In the genomic region with DNA sequence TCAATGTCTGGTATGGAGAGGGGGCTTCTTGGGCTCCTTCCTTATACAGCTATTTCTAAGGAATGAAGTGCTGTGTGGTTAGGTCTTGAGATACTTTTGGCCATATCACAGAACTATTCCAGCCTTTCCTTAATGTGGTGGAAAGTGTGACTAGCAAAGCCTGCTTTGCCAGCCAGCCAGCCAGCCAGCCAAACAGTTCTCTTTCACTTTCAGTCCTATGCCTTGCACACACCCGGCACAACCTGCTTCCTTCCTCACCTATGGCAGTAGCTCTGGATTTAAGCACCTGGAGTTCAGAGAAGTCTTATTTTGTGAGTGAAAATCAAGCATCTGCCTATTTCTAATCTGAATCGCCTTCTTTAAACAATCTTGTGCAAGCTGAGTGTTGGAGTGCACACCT, we compare ENCODE assay signal across 24 mouse cellular contexts. TPM values are rescaled to one million over a fixed set of nuclear protein-coding genes. Genes with fewer than 3 reads are reported as not detected.
A peak's percentile ranks its signal among the peaks of the same experiment; 100 is the strongest.
DNase-seq lines count a peak whose midpoint lies in the region; ATAC-seq lines count a peak whose summit lies in the region.
"Had no signal": no experiment of that assay in that cellular context is flagged by ENCODE, and none has a peak within 500 bp of the region (broad histone marks: within the 10 kb centered on the region; RNA-seq: fewer than 3 reads in every experiment).

No protein-coding gene starts in this region.

- WGBS in heart, embryonic 16.5 days, result 64% methylated on average over 2 of the region's 2 CpGs

- no peak overlapping the region for H3K4me3 ChIP-seq in heart, embryonic 16.5 days (ENCODE audit: low read length)
- H3K4me3 ChIP-seq in brown adipose tissue, adult 24 weeks (ENCODE audit: insufficient read depth, low read depth, low read length), result no peak overlapping the region
- H3K4me3 ChIP-seq: forebrain, embryonic 10.5 days; heart, embryonic 12.5 days; left cerebral cortex, adult 2 months; limb, embryonic 10.5 days; midbrain, embryonic 10.5 days had no signal

- ATAC-seq in heart, embryonic 16.5 days (replicated peaks; ENCODE audit: extremely low read depth, insufficient read depth, low FRiP score), result no peak
- ATAC-seq: forebrain, postnatal 0 days; liver, postnatal 0 days had no signal

- intact Hi-C loops in left cerebral cortex, postnatal 36 days (cut with DNase I), result no loop called here

- no peaks in the 10 kb centered on the region for H3K9me3 ChIP-seq in heart, embryonic 16.5 days (replicated peaks; ENCODE audit: control insufficient read depth, low read length)
- H3K9me3 ChIP-seq: forebrain, embryonic 10.5 days; heart, embryonic 12.5 days; limb, embryonic 10.5 days; midbrain, embryonic 10.5 days had no signal

- no peaks in the 10 kb centered on the region for H3K27me3 ChIP-seq in heart, embryonic 16.5 days (ENCODE audit: control insufficient read depth, insufficient read depth, low read length)
- H3K27me3 ChIP-seq: heart, embryonic 12.5 days had no signal

- DNase-seq in heart, postnatal 4 days, result no peak
- DNase-seq in lung, postnatal 36 days, result peak; percentile 32
- DNase-seq in lung, adult 18-20 months, result no peak
- DNase-seq in retina, postnatal 1 day, result no peak
- no peak for DNase-seq in left cerebral cortex, postnatal 36 days (ENCODE audit: low spot score in 2 of 2)
- DNase-seq in thymus, postnatal 36 days, result no peak
- DNase-seq: adrenal gland, postnatal 36 days; B cell, adult 2 months; cerebellum, adult 18-20 months; cerebellum, postnatal 36 days; forebrain, postnatal 0 days; kidney, adult 8-10 months; kidney, postnatal 36 days; layer of hippocampus, adult 9-11 months; liver, postnatal 0 days; thymus, postnatal 4 days had no signal

- H3K36me3 ChIP-seq in heart, embryonic 16.5 days (ENCODE audit: control insufficient read depth, insufficient read depth), result no peaks in the 10 kb centered on the region
- H3K36me3 ChIP-seq: forebrain, embryonic 10.5 days; heart, embryonic 12.5 days; limb, embryonic 10.5 days; midbrain, embryonic 10.5 days had no signal

- peak overlapping the region; percentile 87; the same call in 1 of the 2 replicates for H3K27ac ChIP-seq in heart, embryonic 16.5 days (ENCODE audit: low read length)
- peak overlapping the region; percentile 67 for H3K27ac ChIP-seq in brown adipose tissue, adult 24 weeks (replicated peaks; ENCODE audit: low read depth, low read length)
- H3K27ac ChIP-seq: forebrain, embryonic 10.5 days; left cerebral cortex, adult 2 months; limb, embryonic 10.5 days; midbrain, embryonic 10.5 days had no signal

- H3K4me2 ChIP-seq in heart, embryonic 16.5 days (ENCODE audit: low read depth, low read length), result no peak overlapping the region
- H3K4me2 ChIP-seq: heart, embryonic 12.5 days had no signal

- peaks cover 5% of the 10 kb centered on the region; the same call in 1 of the 2 replicates for H3K4me1 ChIP-seq in heart, embryonic 16.5 days (ENCODE audit: control insufficient read depth, insufficient read depth, low read length)
- peaks cover 21% of the 10 kb centered on the region for H3K4me1 ChIP-seq in brown adipose tissue, adult 24 weeks (ENCODE audit: control insufficient read depth, insufficient read depth, insufficient read length, low read length)

- H3K9ac ChIP-seq in heart, embryonic 16.5 days (ENCODE audit: low read length), result no peak overlapping the region
- H3K9ac ChIP-seq: forebrain, postnatal 0 days; heart, embryonic 12.5 days; liver, postnatal 0 days had no signal

RNA-seq across cellular contexts. Expression of a gene that starts 20.9 kb away (rescaled TPM):
- 6.5 and 7.4 TPM in 2 replicates for polyA plus RNA-seq in heart, embryonic 16.5 days (2015; fragmentation: Nextera tagmentation; extraction: Ambion mirVana)
- 10 to 100 TPM; 24.7 to 25.4 TPM for total RNA-seq in heart, postnatal 4 days (2021)
- 0.88 and 1.4 TPM in 2 replicates for polyA plus RNA-seq in brown adipose tissue, adult 24 weeks (2012; ENCODE audit: insufficient read depth, insufficient read length, missing spikeins)
- 10 to 100 TPM; 59.1 to 64.8 TPM for total RNA-seq in left cerebral cortex, postnatal 36 days (2021)

RNA-seq across cellular contexts. Expression of a gene that starts 23.8 kb away (rescaled TPM):
- 1.7 and 2.2 TPM in 2 replicates for polyA plus RNA-seq in heart, embryonic 16.5 days (2015; fragmentation: Nextera tagmentation; extraction: Ambion mirVana)
- total RNA-seq in heart, postnatal 4 days (2021), result under 1 TPM; 0.10 to 0.25 TPM
- polyA plus RNA-seq in brown adipose tissue, adult 24 weeks (2012; ENCODE audit: insufficient read depth, insufficient read length, missing spikeins), result not detected in 2 replicates
- total RNA-seq in left cerebral cortex, postnatal 36 days (2021), result under 1 TPM; 0.14 to 0.27 TPM
- total RNA-seq: gastrocnemius, postnatal 4 days had no signal
